Mouse (Mus musculus) megakaryocyte, embryonic 14.5 days (primary cell): ENCODE data around the gene Gm2115. TPM values are rescaled to one million over a fixed set of nuclear protein-coding genes. Genes with fewer than 3 reads are reported as not detected.

ENCODE experiments used
- H3K27me3 ChIP-seq: replicated peaks from 2 replicates; pipeline ENCODE3; 2012; ENCODE audit warnings: inconsistent platforms
- H3K36me3 ChIP-seq: replicated peaks from 2 replicates; pipeline ENCODE3; 2012; ENCODE audit warnings: low read length, inconsistent platforms, mixed read lengths
- H3K4me1 ChIP-seq: 2 replicates; pipeline ENCODE4 v1.6.1; 2012; ENCODE audit warnings: inconsistent platforms
- H3K4me3 ChIP-seq: replicated peaks from 2 replicates; pipeline ENCODE3; 2012; ENCODE audit warnings: moderate library complexity, mild to moderate bottlenecking, inconsistent platforms
- H3K9me3 ChIP-seq: 2 replicates; pipeline ENCODE4 v1.6.1; 2012; ENCODE audit warnings: inconsistent platforms
- FLI1 ChIP-seq: IDR thresholded peaks from 2 replicates; pipeline ENCODE4 v1.6.1; 2012; ENCODE audit warnings: low read length, inconsistent platforms, mixed read lengths
- GATA1 ChIP-seq: IDR thresholded peaks from 3 replicates; pipeline ENCODE4 v1.6.1; 2012; ENCODE audit warnings: mixed read lengths, low read length, inconsistent platforms, borderline replicate concordance
- polyA plus RNA-seq: library from polyadenylated mRNA; stranded (reverse); fragments of >175 nt; gene quantifications from 2 replicates; pipeline ENCODE4 v1.2.3, GENCODE M21; 2012; ENCODE audit warnings: low replicate concordance; ENCODE audit not compliant: insufficient read depth

Gene Gm2115
- polyA plus RNA-seq, 1 experiment: not detected

- TF ChIP-seq GATA1 (no peak), FLI1 (no peak)
- peaks cover 3% of the 10 kb centered on the region; the same call in 1 of the 2 replicates for H3K9me3 ChIP-seq
- H3K4me3 ChIP-seq: no peak overlapping the region
- peaks cover 2% of the 10 kb centered on the region for H3K27me3 ChIP-seq
- H3K4me1 ChIP-seq: no peaks in the 10 kb centered on the region; the same call in none of the 2 replicates
- H3K36me3 ChIP-seq: no peaks in the 10 kb centered on the region
These were observed 51.0 kb downstream of the Gm2115 start for GRCm38 (mm10) chr7:84579769-84580168.

GRCm38 (mm10) chr7:84585086-84585485 lies 56.3 kb downstream of the Gm2115 start:
- Histone ChIP-seq H3K9me3 (0 out of 2 replicates have a peak, but pooled peaks cover 3% of the 10 kb centered on the region), H3K36me3 (no peaks in the 10 kb centered on the region), H3K4me1 (peaks cover 5% of the 10 kb centered on the region), H3K27me3 (peaks cover 3% of the 10 kb centered on the region), H3K4me3 (no peak overlapping the region)
- TF ChIP-seq FLI1 (no peak), GATA1 (no peak)

- peaks cover 3% of the 10 kb centered on the region for H3K27me3 ChIP-seq
- TF ChIP-seq GATA1 (no peak), FLI1 (no peak)
- H3K9me3 ChIP-seq: 0 out of 2 replicates have a peak, but pooled peaks cover 3% of the 10 kb centered on the region
- H3K36me3 ChIP-seq: no peaks in the 10 kb centered on the region
- H3K4me1 ChIP-seq: peaks cover 5% of the 10 kb centered on the region
- no peak overlapping the region for H3K4me3 ChIP-seq
These were observed 57.8 kb downstream of the Gm2115 start for GRCm38 (mm10) chr7:84586360-84587100.

GRCm38 (mm10) chr7:84587101-84587783 lies 58.5 kb downstream of the Gm2115 start:
- no peaks in the 10 kb centered on the region for H3K36me3 ChIP-seq
- H3K4me3 ChIP-seq: no peak overlapping the region
- peaks cover 3% of the 10 kb centered on the region for H3K27me3 ChIP-seq
- H3K4me1 ChIP-seq: peaks cover 5% of the 10 kb centered on the region
- H3K9me3 ChIP-seq: 0 out of 2 replicates have a peak, but pooled peaks cover 3% of the 10 kb centered on the region
- TF ChIP-seq GATA1 (no peak), FLI1 (no peak)

- TF ChIP-seq GATA1: no peak
- TF ChIP-seq FLI1: no peak
- H3K9me3 ChIP-seq: no peaks in the 10 kb centered on the region
- peaks cover 3% of the 10 kb centered on the region for H3K27me3 ChIP-seq
- no peak overlapping the region for H3K4me3 ChIP-seq
- H3K4me1 ChIP-seq: peaks cover 10% of the 10 kb centered on the region
- H3K36me3 ChIP-seq: no peaks in the 10 kb centered on the region
These were observed 61.9 kb downstream of the Gm2115 start for GRCm38 (mm10) chr7:84590622-84591021.

- peaks cover 3% of the 10 kb centered on the region for H3K27me3 ChIP-seq
These were observed 62.6 kb downstream of the Gm2115 start for GRCm38 (mm10) chr7:84591347-84591746.

GRCm38 (mm10) chr7:84594087-84594916 lies 65.5 kb downstream of the Gm2115 start:
- H3K4me3 ChIP-seq: peak overlapping the region; percentile 29
- no peaks in the 10 kb centered on the region for H3K9me3 ChIP-seq
- peaks cover 5% of the 10 kb centered on the region for H3K4me1 ChIP-seq
- no peaks in the 10 kb centered on the region for H3K27me3 ChIP-seq
- TF ChIP-seq GATA1 (no peak), FLI1 (no peak)
- no peaks in the 10 kb centered on the region for H3K36me3 ChIP-seq

More at GRCm38 (mm10) chr7:84591347-84591746, 62.6 kb downstream of the Gm2115 start:
- no peaks in the 10 kb centered on the region for H3K9me3 ChIP-seq
- peaks cover 10% of the 10 kb centered on the region for H3K4me1 ChIP-seq
- H3K36me3 ChIP-seq: no peaks in the 10 kb centered on the region
- TF ChIP-seq FLI1: no peak
- no peak for TF ChIP-seq GATA1
- H3K4me3 ChIP-seq: no peak overlapping the region

- Histone ChIP-seq H3K9me3 (no peaks in the 10 kb centered on the region), H3K27me3 (no peaks in the 10 kb centered on the region), H3K4me3 (no peak overlapping the region), H3K4me1 (peaks cover 5% of the 10 kb centered on the region), H3K36me3 (no peaks in the 10 kb centered on the region)
- TF ChIP-seq GATA1: no peak
- TF ChIP-seq FLI1: no peak
These were observed 66.2 kb downstream of the Gm2115 start for GRCm38 (mm10) chr7:84594917-84595303.

GRCm38 (mm10) chr7:84596002-84596401 lies 67.2 kb downstream of the Gm2115 start:
- peaks cover 2% of the 10 kb centered on the region for H3K36me3 ChIP-seq
- TF ChIP-seq GATA1: no peak
- no peak for TF ChIP-seq FLI1

More at GRCm38 (mm10) chr7:84596002-84596401, 67.2 kb downstream of the Gm2115 start:
- Histone ChIP-seq H3K27me3 (no peaks in the 10 kb centered on the region), H3K9me3 (no peaks in the 10 kb centered on the region), H3K4me3 (no peak overlapping the region), H3K4me1 (peaks cover 5% of the 10 kb centered on the region)
